Comparison of ENCODE assay signal across 17 mouse cellular contexts in the genomic region with DNA sequence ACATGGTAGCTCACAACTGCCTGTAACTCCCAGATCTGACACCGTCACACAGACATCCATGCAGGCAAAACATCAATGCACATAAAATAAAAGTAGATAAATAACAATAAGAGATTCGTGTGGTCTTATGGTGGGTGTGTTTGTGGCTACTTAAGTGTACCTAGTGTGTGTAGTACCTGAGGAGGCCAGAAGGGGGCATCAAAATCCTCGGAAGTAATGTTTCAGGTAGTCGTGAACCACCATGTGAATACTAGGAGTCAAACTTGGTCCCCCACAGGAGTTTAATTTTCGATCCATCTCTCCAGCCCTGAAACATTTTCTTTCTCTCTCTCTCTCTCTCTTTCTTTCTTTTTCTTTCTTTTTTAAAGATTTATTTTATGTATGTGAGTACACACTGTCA. TPM values are rescaled to one million over a fixed set of nuclear protein-coding genes. Genes with fewer than 3 reads are reported as not detected.
DNase-seq lines count a peak whose midpoint lies in the region; ATAC-seq and TF ChIP-seq lines count a peak whose summit lies in the region.
"Had no signal": no experiment of that assay in that cellular context is flagged by ENCODE, and none has a peak within 500 bp of the region (broad histone marks: within the 10 kb centered on the region; RNA-seq: fewer than 3 reads in every experiment).

No protein-coding gene starts in this region.

- H3K9ac ChIP-seq in hindbrain, postnatal 0 days (replicated peaks; ENCODE audit: low read length), result no peak overlapping the region
- H3K9ac ChIP-seq in hindbrain, embryonic 16.5 days (ENCODE audit: low read depth, low read length), result no peak overlapping the region
- H3K9ac ChIP-seq in lung, embryonic 14.5 days, result no peak overlapping the region
- H3K9ac ChIP-seq: liver, embryonic 15.5 days; midbrain, embryonic 12.5 days had no signal

- DNase-seq in hindbrain, postnatal 0 days (ENCODE audit: low spot score), result no peak
- no peak for DNase-seq in lung, embryonic 14.5 days
- no peak for DNase-seq in lung, postnatal 10 days
- DNase-seq in ES-CJ7 (ENCODE audit: low read depth, low spot score), result peak; percentile 70
- peak; percentile 8 for DNase-seq in c-Kit-negative CD71-positive TER-119-positive erythroid progenitor cells, embryonic 14.5 days (ENCODE audit: low read depth, low spot score)
- DNase-seq in layer of hippocampus, adult 18-20 months (ENCODE audit: low spot score in 2 of 2), result no peak
- no peak for DNase-seq in cerebellum, adult 11-12 months
- DNase-seq: adrenal gland, postnatal 10 days; cerebellum, adult 9-11 months; gastrocnemius, postnatal 10 days; right cerebral cortex, postnatal 25 days; thymus, adult 18-20 months had no signal

- peak; percentile 32; the same call in 1 of the 2 replicates for TF ChIP-seq CTCF in hindbrain, postnatal 0 days (IDR thresholded peaks at IDR 0.05; ENCODE audit: low read depth)
- TF ChIP-seq CTCF in lung, embryonic 14.5 days (IDR thresholded peaks at IDR 0.05; ENCODE audit: low read depth), result peak; percentile 43

- no peak for ATAC-seq in hindbrain, postnatal 0 days
- ATAC-seq in hindbrain, embryonic 16.5 days, result no peak
- ATAC-seq in lung, embryonic 14.5 days (ENCODE audit: insufficient read depth), result no peak

- no peak overlapping the region for H3K4me2 ChIP-seq in hindbrain, postnatal 0 days (ENCODE audit: low read depth, low read length)
- H3K4me2 ChIP-seq in hindbrain, embryonic 16.5 days (ENCODE audit: low read length), result no peak overlapping the region
- H3K4me2 ChIP-seq in lung, embryonic 14.5 days, result no peak overlapping the region
- H3K4me2 ChIP-seq: liver, embryonic 15.5 days; midbrain, embryonic 12.5 days had no signal

- no peak overlapping the region for H3K4me3 ChIP-seq in hindbrain, postnatal 0 days (ENCODE audit: low read length)
- H3K4me3 ChIP-seq in hindbrain, embryonic 16.5 days (ENCODE audit: low read length), result no peak overlapping the region
- H3K4me3 ChIP-seq in lung, embryonic 14.5 days (ENCODE audit: low read depth, low read length), result no peak overlapping the region
- H3K4me3 ChIP-seq: heart, embryonic 10.5 days; liver, embryonic 15.5 days; midbrain, embryonic 12.5 days had no signal

- H3K4me1 ChIP-seq in hindbrain, postnatal 0 days (ENCODE audit: insufficient read depth, low read length), result no peaks in the 10 kb centered on the region
- H3K4me1 ChIP-seq in hindbrain, embryonic 16.5 days (ENCODE audit: control insufficient read depth, insufficient read depth, low read depth, low read length), result no peaks in the 10 kb centered on the region
- no peaks in the 10 kb centered on the region for H3K4me1 ChIP-seq in lung, embryonic 14.5 days (ENCODE audit: insufficient read depth)
- H3K4me1 ChIP-seq: liver, embryonic 15.5 days; midbrain, embryonic 12.5 days had no signal

- WGBS in hindbrain, postnatal 0 days, result 89% methylated on average over 5 of the region's 5 CpGs
- WGBS in hindbrain, embryonic 16.5 days, result 88% methylated on average over 5 of the region's 5 CpGs
- 80% methylated on average over 5 of the region's 5 CpGs for WGBS in lung, embryonic 14.5 days

- H3K27ac ChIP-seq in hindbrain, postnatal 0 days, result no peak overlapping the region
- no peak overlapping the region for H3K27ac ChIP-seq in hindbrain, embryonic 16.5 days (ENCODE audit: low read depth, low read length)
- H3K27ac ChIP-seq in lung, embryonic 14.5 days (ENCODE audit: low read depth), result no peak overlapping the region
- H3K27ac ChIP-seq: heart, embryonic 10.5 days; liver, embryonic 15.5 days; macrophage; midbrain, embryonic 12.5 days had no signal

- H3K36me3 ChIP-seq in hindbrain, postnatal 0 days (ENCODE audit: insufficient read depth, low read length), result no peaks in the 10 kb centered on the region
- no peaks in the 10 kb centered on the region for H3K36me3 ChIP-seq in hindbrain, embryonic 16.5 days (ENCODE audit: control insufficient read depth, insufficient read depth, low read length)
- H3K36me3 ChIP-seq in lung, embryonic 14.5 days (ENCODE audit: insufficient read depth), result no peaks in the 10 kb centered on the region
- H3K36me3 ChIP-seq: liver, embryonic 15.5 days; midbrain, embryonic 12.5 days had no signal

- no peaks in the 10 kb centered on the region for H3K9me3 ChIP-seq in hindbrain, postnatal 0 days (ENCODE audit: low read length)
- H3K9me3 ChIP-seq in hindbrain, embryonic 16.5 days (ENCODE audit: control insufficient read depth, low read length), result peaks cover 5% of the 10 kb centered on the region
- no peaks in the 10 kb centered on the region; the same call in 1 of the 2 replicates for H3K9me3 ChIP-seq in lung, embryonic 14.5 days (ENCODE audit: low read depth, low read length)
- H3K9me3 ChIP-seq: liver, embryonic 15.5 days had no signal

- no peaks in the 10 kb centered on the region for H3K27me3 ChIP-seq in hindbrain, postnatal 0 days (ENCODE audit: insufficient read depth, low read length)
- H3K27me3 ChIP-seq in hindbrain, embryonic 16.5 days (replicated peaks; ENCODE audit: control insufficient read depth, insufficient read depth, low read length), result no peaks in the 10 kb centered on the region
- H3K27me3 ChIP-seq in lung, embryonic 14.5 days (ENCODE audit: insufficient read depth, low read length), result no peaks in the 10 kb centered on the region
- H3K27me3 ChIP-seq: liver, embryonic 15.5 days; midbrain, embryonic 12.5 days had no signal

RNA-seq across cellular contexts. Expression of gene Rflna, which starts 16.8 kb away (rescaled TPM):
- total RNA-seq in hindbrain, postnatal 0 days (2014; rRNA removed), result 9.8 and 14.2 TPM in 2 replicates
- polyA plus RNA-seq in hindbrain, postnatal 0 days (2015; fragmentation: Nextera tagmentation; extraction: Ambion mirVana), result 7.4 and 7.5 TPM in 2 replicates
- 6.8 and 6.9 TPM in 2 replicates for polyA plus RNA-seq in hindbrain, embryonic 16.5 days (2015; fragmentation: Nextera tagmentation; extraction: Ambion mirVana)
- polyA plus RNA-seq in lung, embryonic 14.5 days (2014; fragmentation: Nextera tagmentation; extraction: Ambion mirVana), result 7.4 and 9.3 TPM in 2 replicates
- under 1 TPM; 0.37 to 0.38 TPM for total RNA-seq in layer of hippocampus, adult 18-20 months (2021)
- polyA plus RNA-seq: macrophage had no signal

Comparison
In these comparisons a context has a peak if more than half of its experiments do, and no peak if none do; other contexts are left out.
1. DNase-seq: peak in ES-CJ7 (single experiment) and c-Kit-negative CD71-positive TER-119-positive erythroid progenitor cells, embryonic 14.5 days (single experiment); none in hindbrain, postnatal 0 days (single experiment), lung, embryonic 14.5 days (single experiment), lung, postnatal 10 days (single experiment), layer of hippocampus, adult 18-20 months (0 of 2) and cerebellum, adult 11-12 months (single experiment).